Mouse (Mus musculus): ENCODE results near the gene Trnp1. TPM values are rescaled to one million over a fixed set of nuclear protein-coding genes. Genes with fewer than 3 reads are reported as not detected.

Gene Trnp1
- polyA plus RNA-seq, 1 experiment: 0.37 TPM

DNA sequence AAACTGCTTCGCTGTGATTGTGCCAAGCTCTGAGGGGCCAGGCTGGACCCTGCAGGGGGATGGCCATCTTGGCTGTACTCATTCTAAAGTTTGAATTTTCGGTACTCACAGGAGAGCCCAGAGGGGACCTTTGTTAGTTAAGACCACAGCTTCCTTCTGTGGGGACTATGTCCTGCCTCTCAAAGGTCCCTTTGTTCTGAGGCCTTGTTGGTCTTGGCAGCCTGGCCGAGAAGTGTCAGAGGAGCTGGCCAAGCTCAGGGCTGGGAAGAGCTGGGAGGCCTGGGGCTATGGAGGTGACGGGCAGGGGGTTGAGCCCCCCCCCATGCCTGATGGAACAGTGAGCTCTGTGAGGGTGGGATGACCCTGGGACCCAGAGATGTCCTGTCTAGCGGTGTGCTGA is 55.3 kb downstream of the Trnp1 start:
- TF ChIP-seq REST (IDR thresholded peaks at IDR 0.05; ENCODE audit: insufficient read depth, insufficient read length) (no peak), TCF12 (IDR thresholded peaks at IDR 0.05; ENCODE audit: insufficient read depth, poor library complexity, severe bottlenecking) (no peak), TCF3 (IDR thresholded peaks at IDR 0.05; ENCODE audit: insufficient read length, low read depth) (no peak), POLR2A (IDR thresholded peaks at IDR 0.05; ENCODE audit: insufficient read length, low read depth) (no peak), USF1 (IDR thresholded peaks at IDR 0.05; ENCODE audit: low read depth) (no peak), CEBPB (IDR thresholded peaks at IDR 0.05; ENCODE audit: insufficient read depth, poor library complexity, severe bottlenecking) (no peak), MYOD1 (IDR thresholded peaks at IDR 0.05; ENCODE audit: control insufficient read depth in 1 of 3, insufficient read length in 2 of 3, low read depth in 2 of 3) (no peak), SRF (IDR thresholded peaks at IDR 0.05; ENCODE audit: control insufficient read depth, insufficient read length, low read depth) (no peak), MYOG (IDR thresholded peaks at IDR 0.05; ENCODE audit: control insufficient read depth in 1 of 3, insufficient read depth in 1 of 3, insufficient read length in 2 of 3, low read depth in 2 of 3) (no peak), MAX (IDR thresholded peaks at IDR 0.05; ENCODE audit: low read depth) (no peak), E2F4 (IDR thresholded peaks at IDR 0.05; ENCODE audit: insufficient read depth) (no peak), POLR2AphosphoS2 (IDR thresholded peaks at IDR 0.05; ENCODE audit: insufficient read length, low read depth) (no peak)
- Histone ChIP-seq H3K27me3 (ENCODE audit: control insufficient read depth, insufficient read depth, insufficient read length) (no peaks in the 10 kb centered on the region), H3K4me2 (ENCODE audit: low read depth) (no peak overlapping the region), H3K36me3 (ENCODE audit: control insufficient read depth, insufficient read depth) (no peaks in the 10 kb centered on the region), H3ac (ENCODE audit: control insufficient read depth, insufficient read length) (no peak overlapping the region), H3K79me2 (ENCODE audit: control insufficient read depth, insufficient read depth) (no peaks in the 10 kb centered on the region), H3K4me3 (no peak overlapping the region)

DNA sequence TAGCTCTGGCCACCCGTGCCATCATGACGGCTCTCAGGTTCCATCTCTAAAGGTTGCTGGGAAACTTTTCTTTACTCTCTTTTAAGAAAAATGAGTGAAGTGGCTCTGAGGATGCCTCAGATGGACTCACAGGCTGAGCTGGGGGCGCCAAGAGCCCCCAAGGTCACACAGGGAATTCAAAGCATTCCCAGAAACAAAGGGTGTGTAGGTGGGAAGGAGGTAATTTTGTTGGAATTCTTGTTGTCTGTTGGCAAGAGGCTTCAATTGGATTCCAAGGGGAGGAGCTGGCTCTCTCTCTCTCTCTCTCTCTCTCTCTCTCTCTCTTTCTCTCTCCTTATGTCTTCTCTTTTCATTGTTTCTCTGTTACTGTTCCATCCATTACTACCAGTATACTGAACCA is 56.2 kb downstream of the Trnp1 start:
- Histone ChIP-seq H3K27me3 (ENCODE audit: control insufficient read depth, insufficient read depth, insufficient read length) (no peaks in the 10 kb centered on the region), H3K36me3 (ENCODE audit: control insufficient read depth, insufficient read depth) (no peaks in the 10 kb centered on the region), H3ac (ENCODE audit: control insufficient read depth, insufficient read length) (no peak overlapping the region), H3K79me2 (ENCODE audit: control insufficient read depth, insufficient read depth) (no peaks in the 10 kb centered on the region), H3K4me2 (ENCODE audit: low read depth) (no peak overlapping the region), H3K4me3 (no peak overlapping the region)
- TF ChIP-seq CEBPB (IDR thresholded peaks at IDR 0.05; ENCODE audit: insufficient read depth, poor library complexity, severe bottlenecking): no peak

Other genes starting within 250 kb of the Trnp1 start
- 3.4 TPM for gene Sytl1, start 235.4 kb downstream of the Trnp1 start, polyA plus RNA-seq (2012; fragmentation: generic; extraction: Trizol)
- 66.9 TPM for gene Tmem222, start 220.8 kb downstream of the Trnp1 start, polyA plus RNA-seq (2012; fragmentation: generic; extraction: Trizol)
- gene Wdtc1, start 145.1 kb downstream of the Trnp1 start, polyA plus RNA-seq (2012; fragmentation: generic; extraction: Trizol): 53.1 TPM
- 23.3 TPM for gene Slc9a1, start 128.8 kb downstream of the Trnp1 start, polyA plus RNA-seq (2012; fragmentation: generic; extraction: Trizol)
- 3.3 TPM for gene Tent5b, start 18.4 kb downstream of the Trnp1 start, polyA plus RNA-seq (2012; fragmentation: generic; extraction: Trizol)
- gene Kdf1, start 20.4 kb upstream of the Trnp1 start, polyA plus RNA-seq (2012; fragmentation: generic; extraction: Trizol): 0.01 TPM
- 130 TPM for gene Nudc, start 47.4 kb upstream of the Trnp1 start, polyA plus RNA-seq (2012; fragmentation: generic; extraction: Trizol)
- not detected for gene Nr0b2, start 54.8 kb upstream of the Trnp1 start, polyA plus RNA-seq (2012; fragmentation: generic; extraction: Trizol)
- gene Gpatch3, start 76.2 kb upstream of the Trnp1 start, polyA plus RNA-seq (2012; fragmentation: generic; extraction: Trizol): 4.1 TPM
- 32.2 TPM for gene Gpn2, start 85.8 kb upstream of the Trnp1 start, polyA plus RNA-seq (2012; fragmentation: generic; extraction: Trizol)
- gene Sfn, start 103.6 kb upstream of the Trnp1 start, polyA plus RNA-seq (2012; fragmentation: generic; extraction: Trizol): 0.56 TPM
- gene Zdhhc18, start 151.6 kb upstream of the Trnp1 start, polyA plus RNA-seq (2012; fragmentation: generic; extraction: Trizol): 14.3 TPM
- 9.8 TPM for gene Pigv, start 174.1 kb upstream of the Trnp1 start, polyA plus RNA-seq (2012; fragmentation: generic; extraction: Trizol)